Mouse (Mus musculus) cortical plate, adult 2 months (tissue): Measurements from ENCODE around the gene Traf3ip1.

Experiments
- CTCF ChIP-seq: fragments of 200-500 bp; IDR thresholded peaks from 2 replicates; pipeline ENCODE4 v1.5.1; 2011; ENCODE audit warnings: mild to moderate bottlenecking, control low read depth, low read length; ENCODE audit not compliant: insufficient read depth; ENCODE audit errors: extremely low read depth
- POLR2A ChIP-seq: fragments of 200-500 bp; IDR thresholded peaks from 2 replicates; pipeline ENCODE4 v1.6.1; 2011; ENCODE audit warnings: mild to moderate bottlenecking, low read length, control low read depth; ENCODE audit not compliant: insufficient read depth; ENCODE audit errors: extremely low read depth

DNA sequence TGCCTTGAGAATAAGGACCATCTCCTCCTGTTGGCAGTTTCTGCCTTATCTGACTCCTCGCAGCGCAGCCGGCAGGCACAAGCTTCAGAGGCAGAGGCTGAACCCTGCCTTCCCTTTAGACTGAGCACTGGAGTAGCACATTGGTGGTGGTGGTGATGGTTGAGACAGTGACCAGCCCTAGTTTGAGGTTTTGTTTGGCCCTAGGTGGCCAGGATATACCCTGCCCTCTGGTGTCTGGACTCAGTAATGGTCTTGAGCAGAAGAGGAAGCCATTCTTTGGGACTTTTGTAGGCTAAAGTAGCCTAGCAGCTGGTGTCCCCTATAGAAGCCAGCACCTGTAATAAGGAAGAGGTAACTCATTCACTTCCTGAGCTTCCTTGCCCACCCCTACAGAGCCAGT, 69.6 kb downstream of the Traf3ip1 start:
- no peak for TF ChIP-seq POLR2A
- TF ChIP-seq CTCF = no peak
